Mouse (Mus musculus) liver, embryonic 13.5 days (tissue): ENCODE measurements around the gene Cep350. TPM values are rescaled to one million over a fixed set of nuclear protein-coding genes. Genes with fewer than 3 reads are reported as not detected.

Experiments
- ATAC-seq: fragments of 200-750 bp; cut with Nextera tagmentation; 2 replicates; pipeline ENCODE4 v1.8.0; 2017; ENCODE audit warnings: low read depth, mild to moderate bottlenecking, moderate number of reproducible peaks, moderate library complexity
- DNase-seq: peaks from one replicate; pipeline ENCODE4 v3.0.0; 2022
- H3K27ac ChIP-seq: fragments of 300-500 bp; sonication (generic); 2 replicates; pipeline ENCODE4 v1.5.1; 2015; ENCODE audit warnings: moderate library complexity, mild to moderate bottlenecking, inconsistent platforms
- H3K27me3 ChIP-seq: fragments of 300-500 bp; sonication (generic); 2 replicates; pipeline ENCODE4 v1.6.1; 2015; ENCODE audit warnings: mild to moderate bottlenecking, inconsistent platforms
- H3K36me3 ChIP-seq: fragments of 300-500 bp; sonication (generic); 2 replicates; pipeline ENCODE4 v1.6.1; 2015; ENCODE audit warnings: mild to moderate bottlenecking, inconsistent platforms
- H3K4me1 ChIP-seq: fragments of 300-500 bp; sonication (generic); replicated peaks from 2 replicates; pipeline ENCODE4 v1.6.1; 2015; ENCODE audit warnings: inconsistent platforms
- H3K4me2 ChIP-seq: fragments of 300-500 bp; sonication (generic); 2 replicates; pipeline ENCODE4 v1.6.1; 2015; ENCODE audit warnings: inconsistent platforms, mild to moderate bottlenecking, moderate library complexity
- H3K4me3 ChIP-seq: fragments of 300-500 bp; sonication (generic); replicated peaks from 2 replicates; pipeline ENCODE4 v1.5.1; 2015; ENCODE audit warnings: mild to moderate bottlenecking, inconsistent platforms
- H3K9ac ChIP-seq: fragments of 300-500 bp; sonication (generic); 2 replicates; pipeline ENCODE4 v1.6.1; 2015; ENCODE audit warnings: mild to moderate bottlenecking, inconsistent platforms
- H3K9me3 ChIP-seq: fragments of 300-500 bp; sonication (generic); replicated peaks from 2 replicates; pipeline ENCODE4 v1.6.1; 2016; ENCODE audit warnings: inconsistent platforms
- WGBS: fragments of 180-500 bp; shearing (Covaris S2); methylation state at CpG from one replicate; pipeline ENCODE4 v1.1.7; 2015; ENCODE audit not compliant: insufficient replicate concordance; 5-methylcytosine and 5-hydroxymethylcytosine counted together
- polyA plus RNA-seq: library from polyadenylated mRNA; unstranded; fragments of >200 nt; fragmentation: Nextera tagmentation; extraction: Ambion mirVana; gene quantifications from 2 replicates; pipeline ENCODE4 v1.2.1, GENCODE M21; 2015

Cep350 gene
- polyA plus RNA-seq, 1 experiment from 2014 or later = 5.0 TPM

DNA sequence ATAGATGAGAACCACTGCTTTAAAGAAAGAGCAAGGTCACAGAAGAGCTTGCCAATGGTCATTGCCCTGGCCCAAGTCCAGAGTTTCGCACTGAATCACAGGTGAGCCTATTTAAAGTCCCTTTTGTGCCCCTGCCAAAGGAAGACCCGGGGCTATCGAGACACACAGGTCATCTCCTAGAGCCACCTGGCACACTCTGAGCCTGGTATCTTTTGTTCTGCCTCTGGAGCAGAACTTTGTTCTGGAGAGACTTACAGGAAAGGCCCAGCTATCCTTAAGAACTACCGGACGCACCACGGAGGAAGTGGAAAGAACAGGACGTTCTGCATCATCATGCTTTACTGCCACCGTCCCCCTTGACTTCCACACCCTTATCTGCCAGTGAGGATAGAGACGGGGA is 167.4 kb downstream of the Cep350 start:
- Histone ChIP-seq H3K27ac (no peak overlapping the region), H3K4me1 (peaks cover 34% of the 10 kb centered on the region), H3K27me3 (no peaks in the 10 kb centered on the region), H3K36me3 (peaks cover 23% of the 10 kb centered on the region), H3K4me2 (no peak overlapping the region), H3K9me3 (no peaks in the 10 kb centered on the region), H3K4me3 (no peak overlapping the region), H3K9ac (no peak overlapping the region)
- DNase-seq (no peak), ATAC-seq (no peak)
- 60% methylated on average over 9 of the region's 9 CpGs for WGBS

DNA sequence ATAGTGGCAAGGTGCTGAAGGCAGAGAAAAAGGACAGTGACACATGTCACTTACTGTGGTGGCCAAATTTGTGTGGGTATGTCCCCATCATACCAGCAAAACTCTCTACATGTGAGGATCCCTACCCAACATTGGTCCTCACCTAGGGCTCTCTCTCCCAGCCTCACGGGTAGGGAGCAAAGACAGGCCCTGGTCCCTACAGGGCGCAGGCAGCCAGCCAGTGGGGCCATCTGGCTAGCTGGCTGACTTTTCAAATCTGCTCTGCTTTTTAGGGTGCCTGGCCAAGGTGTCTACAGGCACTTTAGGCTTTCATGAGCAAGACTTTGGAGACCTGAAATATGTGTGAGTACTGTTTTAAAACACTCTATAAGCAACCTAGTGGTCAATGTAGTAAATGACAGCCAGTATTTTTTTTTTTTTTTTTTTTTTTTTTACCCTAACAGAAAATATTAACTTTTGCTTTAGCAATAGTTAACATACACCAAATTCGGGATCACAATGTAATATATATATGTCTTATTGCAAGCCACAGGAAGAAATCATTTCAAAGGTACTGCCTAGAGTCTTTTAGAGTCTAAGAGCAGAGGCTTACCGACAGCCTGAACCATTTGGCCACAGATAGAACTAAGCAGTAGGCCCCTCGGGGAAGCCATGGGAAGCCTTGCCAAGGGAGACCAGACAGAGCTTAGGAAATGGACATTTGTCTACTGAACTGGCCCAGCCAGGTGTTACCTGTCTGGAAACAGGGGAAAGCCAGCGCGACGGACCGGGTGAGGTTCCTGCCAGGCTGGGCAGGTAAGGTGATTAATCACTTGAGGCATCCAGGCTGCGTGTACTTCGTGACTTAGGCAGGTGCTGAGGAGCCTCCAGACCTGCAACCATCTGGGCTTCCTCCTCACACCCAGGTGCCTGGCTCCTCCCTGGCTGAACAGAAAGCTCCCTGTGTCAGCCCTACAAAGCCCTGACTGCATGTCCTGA is 171.8 kb downstream of the Cep350 start:
- 77% methylated on average over 11 of the region's 11 CpGs for WGBS
- no peak overlapping the region for H3K27ac ChIP-seq

DNA sequence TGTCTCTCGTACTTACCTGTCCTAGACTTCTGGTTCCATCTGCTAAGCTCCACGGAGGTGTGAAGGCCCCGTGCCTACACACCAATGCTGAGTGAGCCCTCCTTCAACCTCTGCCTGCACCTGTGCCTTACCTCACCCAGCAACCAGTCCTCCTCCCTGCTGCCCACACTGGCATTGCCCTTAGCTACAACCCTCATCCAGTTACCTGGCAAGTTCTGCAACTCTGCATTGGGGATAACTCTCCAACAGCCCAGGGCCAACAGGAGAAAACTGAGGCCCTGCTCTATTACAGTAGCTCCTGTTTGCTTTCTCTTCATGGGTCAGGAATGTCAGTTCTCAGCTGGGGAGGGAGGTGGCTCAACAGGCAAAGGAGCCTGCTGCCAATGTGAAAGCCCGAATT is 175.1 kb downstream of the Cep350 start:
- 79% methylated on average over 4 of the region's 4 CpGs for WGBS
- H3K4me2 ChIP-seq = no peak overlapping the region
- peaks cover 53% of the 10 kb centered on the region for H3K36me3 ChIP-seq
- no peak overlapping the region for H3K4me3 ChIP-seq
- ATAC-seq = no peak
- no peak overlapping the region for H3K27ac ChIP-seq
- no peaks in the 10 kb centered on the region for H3K9me3 ChIP-seq
- peaks cover 20% of the 10 kb centered on the region for H3K4me1 ChIP-seq
- DNase-seq = no peak
- no peaks in the 10 kb centered on the region for H3K27me3 ChIP-seq
- no peak overlapping the region for H3K9ac ChIP-seq

More for the DNA sequence above, 171.8 kb downstream of the Cep350 start:
- H3K4me1 ChIP-seq = peaks cover 20% of the 10 kb centered on the region
- H3K36me3 ChIP-seq = peaks cover 46% of the 10 kb centered on the region
- no peak overlapping the region for H3K4me3 ChIP-seq
- no peaks in the 10 kb centered on the region for H3K27me3 ChIP-seq
- H3K9me3 ChIP-seq = no peaks in the 10 kb centered on the region
- DNase-seq (no peak), ATAC-seq (no peak)
- H3K9ac ChIP-seq = no peak overlapping the region
- no peak overlapping the region for H3K4me2 ChIP-seq

DNA sequence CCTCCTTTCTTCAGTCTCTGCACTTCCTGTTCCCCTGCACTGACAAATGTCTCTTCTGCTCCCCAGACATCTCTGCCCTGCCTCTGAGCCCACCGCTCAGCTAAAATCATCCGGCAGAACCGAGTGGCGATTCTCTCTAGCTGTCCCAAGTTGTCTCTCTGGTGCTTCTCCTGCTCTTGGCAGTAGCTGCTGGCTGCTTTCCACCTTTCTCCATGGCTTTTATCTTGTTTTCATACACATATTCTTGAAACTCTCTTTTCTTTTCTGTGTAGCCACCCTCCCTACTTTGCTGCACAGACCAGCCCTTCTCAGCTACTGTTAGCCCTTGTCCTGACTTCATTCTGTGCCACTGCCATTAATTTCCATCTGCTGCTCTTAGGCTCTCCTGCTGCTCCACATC is 175.6 kb downstream of the Cep350 start:
- Histone ChIP-seq H3K9me3 (no peaks in the 10 kb centered on the region), H3K36me3 (peaks cover 50% of the 10 kb centered on the region), H3K9ac (no peak overlapping the region), H3K27me3 (no peaks in the 10 kb centered on the region), H3K4me3 (no peak overlapping the region), H3K4me2 (no peak overlapping the region), H3K4me1 (peaks cover 20% of the 10 kb centered on the region), H3K27ac (no peak overlapping the region)
- no peak for DNase-seq
- ATAC-seq = no peak
- WGBS = 70% methylated on average over 4 of the region's 4 CpGs

DNA sequence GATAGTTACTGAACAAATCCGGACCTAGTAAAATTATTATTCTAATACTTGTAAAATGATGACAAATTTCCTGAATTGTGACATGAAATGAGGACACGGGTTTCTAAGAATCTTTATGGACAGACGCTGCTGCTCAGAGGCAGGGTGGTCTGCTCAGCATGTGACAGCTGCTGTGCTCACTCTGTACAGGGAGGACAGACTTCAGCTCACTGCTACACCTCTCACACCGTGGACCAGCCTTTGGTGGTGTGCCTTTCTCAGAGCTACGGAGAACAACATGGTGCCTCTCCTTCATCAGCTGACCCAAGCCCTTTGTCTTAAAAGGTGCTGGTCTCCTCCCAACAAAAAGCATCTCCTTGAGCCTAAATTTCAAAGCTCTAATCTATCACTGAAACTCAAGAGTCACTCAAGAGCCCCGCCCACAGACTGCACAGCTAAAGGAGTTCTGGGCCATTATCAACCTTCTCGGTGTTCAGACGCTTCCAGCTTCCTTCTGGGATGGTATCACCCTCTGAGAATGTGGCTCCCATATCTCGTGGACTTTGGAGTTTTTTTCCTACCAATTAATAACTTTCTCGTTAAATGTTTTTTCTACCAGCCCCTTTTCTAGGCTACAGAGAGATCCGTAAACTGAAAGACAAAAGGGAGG is 176.2 kb downstream of the Cep350 start:
- Histone ChIP-seq H3K27me3 (no peaks in the 10 kb centered on the region), H3K4me2 (no peak overlapping the region), H3K27ac (no peak overlapping the region), H3K9ac (no peak overlapping the region), H3K4me1 (peaks cover 20% of the 10 kb centered on the region), H3K36me3 (peaks cover 48% of the 10 kb centered on the region), H3K4me3 (no peak overlapping the region), H3K9me3 (no peaks in the 10 kb centered on the region)
- ATAC-seq (0 out of 2 replicates have a peak, but pooled peaks have one; percentile 33), DNase-seq (peak; percentile 13)
- 53% methylated on average over 11 of the region's 11 CpGs for WGBS

DNA sequence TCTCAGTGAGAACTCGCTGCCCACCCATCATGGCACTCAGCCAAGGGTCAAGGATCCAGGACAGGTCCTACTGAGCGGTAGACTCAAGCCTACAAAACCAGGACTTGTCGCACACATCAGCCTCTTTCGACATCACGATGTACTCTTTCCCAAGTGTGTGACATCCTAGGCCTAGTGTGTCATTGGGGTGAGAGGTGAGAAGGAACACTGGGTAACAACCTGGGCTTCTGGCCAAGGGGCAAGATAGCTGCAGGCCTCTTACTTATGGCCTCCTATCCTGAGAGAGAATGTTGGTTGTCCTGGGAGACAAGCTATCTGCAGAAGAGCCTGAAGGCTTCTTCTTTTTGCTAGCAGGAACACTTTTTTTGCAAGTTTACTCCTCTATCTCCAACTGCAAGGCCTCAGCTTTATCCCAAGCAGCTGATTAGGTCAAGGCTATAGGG is 177.2 kb downstream of the Cep350 start:
- WGBS = 76% methylated on average over 5 of the region's 5 CpGs
- DNase-seq (no peak), ATAC-seq (no peak)
- Histone ChIP-seq H3K27me3 (no peaks in the 10 kb centered on the region), H3K4me2 (no peak overlapping the region), H3K9ac (no peak overlapping the region), H3K4me3 (no peak overlapping the region), H3K4me1 (peaks cover 20% of the 10 kb centered on the region), H3K27ac (no peak overlapping the region), H3K9me3 (no peaks in the 10 kb centered on the region), H3K36me3 (peaks cover 45% of the 10 kb centered on the region)

Other genes starting within 250 kb of the Cep350 start
- 0.02 TPM in 1 of 2 replicates, not detected in the other for gene Lhx4, start 221.6 kb downstream of the Cep350 start, polyA plus RNA-seq
- gene Qsox1, start 160.4 kb downstream of the Cep350 start, polyA plus RNA-seq = 20.5 and 21.4 TPM in 2 replicates
- gene Tor1aip2, start 62.1 kb upstream of the Cep350 start, polyA plus RNA-seq = 47.9 and 58.5 TPM in 2 replicates
- gene Tor1aip1, start 63.2 kb upstream of the Cep350 start, polyA plus RNA-seq = 25.9 and 29.6 TPM in 2 replicates
- gene Fam163a, start 231.8 kb upstream of the Cep350 start, polyA plus RNA-seq = 0.06 TPM in 2 replicates